Mouse (Mus musculus): Measurements from ENCODE around the gene Mvb12a. TPM values are rescaled to one million over a fixed set of nuclear protein-coding genes. Genes with fewer than 3 reads are reported as not detected.

Mvb12a gene
- total and polyA plus RNA-seq, 3 experiments = 27.0 to 51.6 (median 29.7) TPM

- TF ChIP-seq CTCF (IDR thresholded peaks at IDR 0.05) (no peak), POLR2A (IDR thresholded peaks at IDR 0.05; ENCODE audit: insufficient read depth, low read depth, low read length) (no peak), EP300 (IDR thresholded peaks at IDR 0.05; ENCODE audit: insufficient read depth, low read depth, low read length) (no peak)
- Histone ChIP-seq H3K36me3 (ENCODE audit: control insufficient read depth, insufficient read depth, low read length) (no peaks in the 10 kb centered on the region), H3K27ac (peak overlapping the region; percentile 45), H3K9ac (ENCODE audit: low read depth, low read length) (peak overlapping the region; percentile 42), H3K79me2 (replicated peaks; ENCODE audit: control insufficient read depth, insufficient read depth, low read length) (no peaks in the 10 kb centered on the region), H3K4me1 (ENCODE audit: control insufficient read depth, insufficient read depth, low read length) (peaks cover 2% of the 10 kb centered on the region; the same call in 1 of the 2 replicates), H3K4me3 (peak overlapping the region; percentile 53), H3K27me3 (ENCODE audit: control insufficient read depth, insufficient read depth, low read length) (no peaks in the 10 kb centered on the region)
- peak; percentile 83 to 90 for DNase-seq
- intact Hi-C loops (cut with DNase I) = loop anchor here (1.0 kb wide), 1 partner anchor 10 kb away; no protein-coding TSS in a partner anchor
- under 1% methylated on average over 61 of the region's 61 CpGs for WGBS
These were observed 35.1 kb upstream of the Mvb12a start for GRCm38 (mm10) chr8:71507589-71508104.

GRCm38 (mm10) chr8:71509316-71509715, 33.4 kb upstream of the Mvb12a start:
- Histone ChIP-seq H3K27ac (no peak overlapping the region), H3K36me3 (ENCODE audit: control insufficient read depth, insufficient read depth, low read length) (no peaks in the 10 kb centered on the region), H3K4me3 (no peak overlapping the region), H3K79me2 (replicated peaks; ENCODE audit: control insufficient read depth, insufficient read depth, low read length) (no peaks in the 10 kb centered on the region), H3K4me1 (ENCODE audit: control insufficient read depth, insufficient read depth, low read length) (peaks cover 2% of the 10 kb centered on the region; the same call in 1 of the 2 replicates), H3K27me3 (ENCODE audit: control insufficient read depth, insufficient read depth, low read length) (no peaks in the 10 kb centered on the region; the same call in 1 of the 2 replicates), H3K9ac (ENCODE audit: low read depth, low read length) (no peak overlapping the region)
- intact Hi-C loops (cut with DNase I) = no loop called here
- DNase-seq = no peak
- TF ChIP-seq CTCF (IDR thresholded peaks at IDR 0.05) = no peak
- no peak for TF ChIP-seq EP300 (IDR thresholded peaks at IDR 0.05; ENCODE audit: insufficient read depth, low read depth, low read length)
- TF ChIP-seq POLR2A (IDR thresholded peaks at IDR 0.05; ENCODE audit: insufficient read depth, low read depth, low read length) = no peak
- 70% methylated on average over 2 of the region's 2 CpGs for WGBS

DNA sequence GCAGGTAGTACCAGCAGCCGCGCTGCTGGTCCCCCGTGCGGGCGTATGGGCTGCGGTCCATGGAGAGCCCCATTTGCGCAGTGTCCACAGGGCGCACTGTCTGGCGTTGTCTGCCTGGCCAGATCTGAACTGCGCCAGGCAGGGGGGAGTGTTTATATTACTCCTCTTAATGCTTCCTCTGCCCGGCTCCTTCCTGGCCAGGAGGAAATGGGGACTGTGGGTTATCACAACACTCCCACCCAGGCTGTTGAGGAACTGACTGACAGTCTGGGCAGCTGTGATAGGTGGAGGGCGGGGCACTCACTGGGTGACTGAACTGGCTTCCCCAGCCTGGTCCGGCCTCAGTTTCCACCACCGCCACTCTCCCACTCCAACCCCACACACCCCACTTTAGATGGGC, 31.1 kb upstream of the Mvb12a start, which contains the start of gene Plvap:
Gene Plvap (minus strand): TSS at position 109 of the 400 bp plus-strand sequence.
- no peak for TF ChIP-seq EP300 (IDR thresholded peaks at IDR 0.05; ENCODE audit: insufficient read depth, low read depth, low read length)
- TF ChIP-seq CTCF (IDR thresholded peaks at IDR 0.05) = no peak
- TF ChIP-seq POLR2A (IDR thresholded peaks at IDR 0.05; ENCODE audit: insufficient read depth, low read depth, low read length) = no peak
- peaks cover 2% of the 10 kb centered on the region; the same call in 1 of the 2 replicates for H3K4me1 ChIP-seq (ENCODE audit: control insufficient read depth, insufficient read depth, low read length)
- no peaks in the 10 kb centered on the region for H3K36me3 ChIP-seq (ENCODE audit: control insufficient read depth, insufficient read depth, low read length)
- H3K27me3 ChIP-seq (ENCODE audit: control insufficient read depth, insufficient read depth, low read length) = no peaks in the 10 kb centered on the region; the same call in 1 of the 2 replicates
- H3K79me2 ChIP-seq (replicated peaks; ENCODE audit: control insufficient read depth, insufficient read depth, low read length) = no peaks in the 10 kb centered on the region
- WGBS = 24% methylated on average over 14 of the region's 14 CpGs
- no peak within 1 kb of the TSS for H3K4me3 ChIP-seq
- intact Hi-C loops (cut with DNase I) = no loop called here
- DNase-seq = peak in 1 of 2 experiments; percentile 31
- no peak within 1 kb of the TSS for H3K27ac ChIP-seq
- no peak within 1 kb of the TSS for H3K9ac ChIP-seq (ENCODE audit: low read depth, low read length)

- Histone ChIP-seq H3K79me2 (replicated peaks; ENCODE audit: control insufficient read depth, insufficient read depth, low read length) (no peaks in the 10 kb centered on the region), H3K27ac (no peak overlapping the region), H3K9ac (ENCODE audit: low read depth, low read length) (no peak overlapping the region), H3K27me3 (ENCODE audit: control insufficient read depth, insufficient read depth, low read length) (no peaks in the 10 kb centered on the region; the same call in 1 of the 2 replicates), H3K36me3 (ENCODE audit: control insufficient read depth, insufficient read depth, low read length) (no peaks in the 10 kb centered on the region), H3K4me1 (ENCODE audit: control insufficient read depth, insufficient read depth, low read length) (no peaks in the 10 kb centered on the region), H3K4me3 (no peak overlapping the region)
- WGBS = 45% methylated on average over 15 of the region's 15 CpGs
- TF ChIP-seq CTCF (IDR thresholded peaks at IDR 0.05) (peak; percentile 40), EP300 (IDR thresholded peaks at IDR 0.05; ENCODE audit: insufficient read depth, low read depth, low read length) (no peak)
- intact Hi-C loops (cut with DNase I) = no loop called here
- DNase-seq = no peak
These were observed 29.5 kb upstream of the Mvb12a start for GRCm38 (mm10) chr8:71513018-71513754.

DNA sequence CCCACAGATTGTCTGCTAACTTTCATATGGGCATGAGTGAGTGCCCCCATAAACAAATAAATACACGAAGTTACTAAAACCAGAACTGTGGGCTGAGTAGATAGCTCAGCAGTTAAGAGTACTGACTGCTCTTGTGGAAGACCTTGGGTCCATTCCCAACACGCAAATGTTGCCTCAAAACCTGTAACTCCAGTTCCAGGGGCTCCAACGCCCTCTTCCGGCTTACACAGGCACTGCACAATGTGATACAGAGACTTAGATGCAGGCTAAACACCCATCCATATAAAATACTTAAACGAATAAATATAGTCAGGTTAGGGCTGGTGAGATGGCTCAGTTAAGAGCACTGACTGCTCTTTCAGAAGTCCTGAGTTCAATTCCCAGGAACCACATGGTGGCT, 27.7 kb upstream of the Mvb12a start:
- DNase-seq = no peak
- Histone ChIP-seq H3K79me2 (replicated peaks; ENCODE audit: control insufficient read depth, insufficient read depth, low read length) (no peaks in the 10 kb centered on the region), H3K27ac (no peak overlapping the region), H3K4me3 (no peak overlapping the region), H3K9ac (ENCODE audit: low read depth, low read length) (no peak overlapping the region), H3K27me3 (ENCODE audit: control insufficient read depth, insufficient read depth, low read length) (no peaks in the 10 kb centered on the region; the same call in 1 of the 2 replicates), H3K36me3 (ENCODE audit: control insufficient read depth, insufficient read depth, low read length) (no peaks in the 10 kb centered on the region), H3K4me1 (ENCODE audit: control insufficient read depth, insufficient read depth, low read length) (no peaks in the 10 kb centered on the region)
- TF ChIP-seq CTCF (IDR thresholded peaks at IDR 0.05) = peak; percentile 21
- TF ChIP-seq POLR2A (IDR thresholded peaks at IDR 0.05; ENCODE audit: insufficient read depth, low read depth, low read length) = no peak
- intact Hi-C loops (cut with DNase I) = no loop called here
- 83% methylated on average over 5 of the region's 5 CpGs for WGBS

GRCm38 (mm10) chr8:71516786-71517185, 25.9 kb upstream of the Mvb12a start:
- no peak for DNase-seq
- no peak for TF ChIP-seq EP300 (IDR thresholded peaks at IDR 0.05; ENCODE audit: insufficient read depth, low read depth, low read length)
- no peak for TF ChIP-seq CTCF (IDR thresholded peaks at IDR 0.05)
- no peaks in the 10 kb centered on the region for H3K79me2 ChIP-seq (replicated peaks; ENCODE audit: control insufficient read depth, insufficient read depth, low read length)
- H3K9ac ChIP-seq (ENCODE audit: low read depth, low read length) = no peak overlapping the region
- WGBS = 31% methylated on average over 6 of the region's 6 CpGs
- intact Hi-C loops (cut with DNase I) = no loop called here
- H3K36me3 ChIP-seq (ENCODE audit: control insufficient read depth, insufficient read depth, low read length) = no peaks in the 10 kb centered on the region
- H3K27me3 ChIP-seq (ENCODE audit: control insufficient read depth, insufficient read depth, low read length) = no peaks in the 10 kb centered on the region; the same call in 1 of the 2 replicates
- H3K27ac ChIP-seq = no peak overlapping the region
- H3K4me3 ChIP-seq = no peak overlapping the region
- peaks cover 1% of the 10 kb centered on the region; the same call in 1 of the 2 replicates for H3K4me1 ChIP-seq (ENCODE audit: control insufficient read depth, insufficient read depth, low read length)

Data from heart, adult 2 months (tissue).